Mouse (Mus musculus): ENCODE results near the gene Zranb3. TPM values are rescaled to one million over a fixed set of nuclear protein-coding genes. Genes with fewer than 3 reads are reported as not detected.
"Not testable (repeated sequence)": the region's sequence is repeated elsewhere in the genome, so short reads cannot be mapped to it uniquely, and the experiment has no call there.

Gene Zranb3
- polyA plus RNA-seq, 1 experiment, result 1.1 TPM

GRCm38 (mm10) chr1:128003712-128004370, 99.0 kb downstream of the Zranb3 start:
- TF ChIP-seq POLR2A (IDR thresholded peaks at IDR 0.05; ENCODE audit: borderline replicate concordance, extremely low read depth, low read depth, low read length), result no peak
- no peak for TF ChIP-seq CTCF (IDR thresholded peaks at IDR 0.05; ENCODE audit: insufficient read depth, low read length)
- DNase-seq, result no peak
- WGBS, result 84% methylated on average over 4 of the region's 4 CpGs
- Histone ChIP-seq H3K4me1 (ENCODE audit: control insufficient read depth, insufficient read depth, low read length) (no peaks in the 10 kb centered on the region), H3K4me3 (replicated peaks; ENCODE audit: extremely low read depth, low read depth, low read length) (no peak overlapping the region)

- no peak for TF ChIP-seq CTCF (IDR thresholded peaks at IDR 0.05; ENCODE audit: insufficient read depth, low read length)
- TF ChIP-seq POLR2A (IDR thresholded peaks at IDR 0.05; ENCODE audit: borderline replicate concordance, extremely low read depth, low read depth, low read length), result no peak
- no peak for DNase-seq
- no peak overlapping the region for H3K4me3 ChIP-seq (replicated peaks; ENCODE audit: extremely low read depth, low read depth, low read length)
- WGBS, result 83% methylated on average over 2 of the region's 2 CpGs
- H3K4me1 ChIP-seq (ENCODE audit: control insufficient read depth, insufficient read depth, low read length), result no peaks in the 10 kb centered on the region
Observed at GRCm38 (mm10) chr1:128002159-128002558, 100.7 kb downstream of the Zranb3 start.

- H3K4me1 ChIP-seq (ENCODE audit: control insufficient read depth, insufficient read depth, low read length); DNase-seq; H3K4me3 ChIP-seq (replicated peaks; ENCODE audit: extremely low read depth, low read depth, low read length): not testable (repeated sequence)
- WGBS, result 90% methylated on average over 4 of the region's 4 CpGs
Observed at GRCm38 (mm10) chr1:128000931-128001330, 101.9 kb downstream of the Zranb3 start.

- TF ChIP-seq POLR2A (IDR thresholded peaks at IDR 0.05; ENCODE audit: borderline replicate concordance, extremely low read depth, low read depth, low read length) (no peak), CTCF (IDR thresholded peaks at IDR 0.05; ENCODE audit: insufficient read depth, low read length) (no peak)
- Histone ChIP-seq H3K4me3 (replicated peaks; ENCODE audit: extremely low read depth, low read depth, low read length) (no peak overlapping the region), H3K4me1 (ENCODE audit: control insufficient read depth, insufficient read depth, low read length) (peaks cover 2% of the 10 kb centered on the region; the same call in 1 of the 2 replicates)
- DNase-seq, result no peak
- WGBS, result 92% methylated on average over 4 of the region's 4 CpGs
Observed at GRCm38 (mm10) chr1:127993892-127994291, 109.0 kb downstream of the Zranb3 start.

- Histone ChIP-seq H3K4me1 (ENCODE audit: control insufficient read depth, insufficient read depth, low read length) (peaks cover 2% of the 10 kb centered on the region; the same call in 1 of the 2 replicates), H3K4me3 (replicated peaks; ENCODE audit: extremely low read depth, low read depth, low read length) (no peak overlapping the region)
- no peak for DNase-seq
- WGBS, result 55% methylated on average over 9 of the region's 9 CpGs
- no peak for TF ChIP-seq POLR2A (IDR thresholded peaks at IDR 0.05; ENCODE audit: borderline replicate concordance, extremely low read depth, low read depth, low read length)
- no peak for TF ChIP-seq CTCF (IDR thresholded peaks at IDR 0.05; ENCODE audit: insufficient read depth, low read length)
Observed at GRCm38 (mm10) chr1:127989876-127990731, 112.7 kb downstream of the Zranb3 start.

GRCm38 (mm10) chr1:127989387-127989786, 113.5 kb downstream of the Zranb3 start:
- TF ChIP-seq CTCF (IDR thresholded peaks at IDR 0.05; ENCODE audit: insufficient read depth, low read length) (no peak), POLR2A (IDR thresholded peaks at IDR 0.05; ENCODE audit: borderline replicate concordance, extremely low read depth, low read depth, low read length) (no peak)
- Histone ChIP-seq H3K4me3 (replicated peaks; ENCODE audit: extremely low read depth, low read depth, low read length) (no peak overlapping the region), H3K4me1 (ENCODE audit: control insufficient read depth, insufficient read depth, low read length) (peaks cover 2% of the 10 kb centered on the region; the same call in 1 of the 2 replicates)
- 62% methylated on average over 4 of the region's 4 CpGs for WGBS
- DNase-seq, result no peak

- Histone ChIP-seq H3K4me1 (ENCODE audit: control insufficient read depth, insufficient read depth, low read length) (peaks cover 2% of the 10 kb centered on the region; the same call in 1 of the 2 replicates), H3K4me3 (replicated peaks; ENCODE audit: extremely low read depth, low read depth, low read length) (no peak overlapping the region)
- TF ChIP-seq POLR2A (IDR thresholded peaks at IDR 0.05; ENCODE audit: borderline replicate concordance, extremely low read depth, low read depth, low read length) (no peak), CTCF (IDR thresholded peaks at IDR 0.05; ENCODE audit: insufficient read depth, low read length) (no peak)
- whole genome bisulfite sequencing, result 61% methylated on average over 3 of the region's 3 CpGs
- no peak for DNase-seq
Observed at GRCm38 (mm10) chr1:127988246-127988645, 114.6 kb downstream of the Zranb3 start.

- DNase-seq, result no peak
- Histone ChIP-seq H3K4me1 (ENCODE audit: control insufficient read depth, insufficient read depth, low read length) (peaks cover 11% of the 10 kb centered on the region), H3K4me3 (replicated peaks; ENCODE audit: extremely low read depth, low read depth, low read length) (no peak overlapping the region)
- WGBS, result 61% methylated on average over 3 of the region's 3 CpGs
- TF ChIP-seq POLR2A (IDR thresholded peaks at IDR 0.05; ENCODE audit: borderline replicate concordance, extremely low read depth, low read depth, low read length), result no peak
- TF ChIP-seq CTCF (IDR thresholded peaks at IDR 0.05; ENCODE audit: insufficient read depth, low read length), result no peak
Observed at GRCm38 (mm10) chr1:127985391-127985790, 117.5 kb downstream of the Zranb3 start.

GRCm38 (mm10) chr1:127983274-127983993, 119.4 kb downstream of the Zranb3 start:
- no peak for DNase-seq
- no peak for TF ChIP-seq CTCF (IDR thresholded peaks at IDR 0.05; ENCODE audit: insufficient read depth, low read length)
- TF ChIP-seq POLR2A (IDR thresholded peaks at IDR 0.05; ENCODE audit: borderline replicate concordance, extremely low read depth, low read depth, low read length), result no peak
- 77% methylated on average over 5 of the region's 5 CpGs for WGBS
- H3K4me3 ChIP-seq (replicated peaks; ENCODE audit: extremely low read depth, low read depth, low read length), result no peak overlapping the region
- peaks cover 8% of the 10 kb centered on the region for H3K4me1 ChIP-seq (ENCODE audit: control insufficient read depth, insufficient read depth, low read length)
